Mouse (Mus musculus) gastrocnemius, adult 2 months (tissue): ENCODE data around the gene Rbp7. TPM values are rescaled to one million over a fixed set of nuclear protein-coding genes. Genes with fewer than 3 reads are reported as not detected.

Experiments
- DNase-seq: peaks from one replicate; pipeline ENCODE4 v3.0.0; 2022
- H3K27ac ChIP-seq: fragments of 200-600 bp; 2 replicates; pipeline ENCODE4 v1.8.1; 2022; ENCODE audit warnings: mild to moderate bottlenecking
- H3K4me3 ChIP-seq: fragments of 200-600 bp; 2 replicates; pipeline ENCODE4 v1.8.1; 2022; ENCODE audit warnings: mild to moderate bottlenecking, moderate library complexity
- CTCF ChIP-seq: fragments of 200-600 bp; IDR thresholded peaks from 2 replicates; pipeline ENCODE4 v1.8.1; 2022; ENCODE audit warnings: antibody characterized with exemption, mild to moderate bottlenecking, moderate library complexity
- intact Hi-C: fragments of 180-260 bp; cut with DNase I; formaldehyde crosslinking; loops from one replicate; pipeline ENCODE4 v1.15.1; 2025
- total RNA-seq, 2 experiments: library from RNA; stranded (reverse); gene quantifications; 2 replicates each; pipeline ENCODE4 v1.2.3; 2021

Gene Rbp7
- total RNA-seq, 2 experiments from 2014 or later: 7.9 to 21.0 TPM

GRCm38 (mm10) chr4:149400878-149401590, 53.7 kb downstream of the Rbp7 start:
- intact Hi-C loops: no loop called here
- Histone ChIP-seq H3K27ac (peak overlapping the region; percentile 62; the same call in 1 of the 2 replicates), H3K4me3 (no peak overlapping the region; the same call in 1 of the 2 replicates)
- TF ChIP-seq CTCF: no peak
- no peak for DNase-seq

Other genes starting within 250 kb of the Rbp7 start
- gene Kif1b, start 147.3 kb downstream of the Rbp7 start, total RNA-seq: 100 to 1,000 TPM; 256 to 358 TPM
- 10 to 100 TPM; 31.1 to 35.9 TPM for gene Ube4b, start 28.2 kb downstream of the Rbp7 start, total RNA-seq
- not detected for gene Tmem274, start 22.4 kb upstream of the Rbp7 start, total RNA-seq
- gene Nmnat1, start 30.2 kb upstream of the Rbp7 start, total RNA-seq: 10 to 100 TPM; 30.0 to 32.7 TPM
- gene Lzic, start 30.3 kb upstream of the Rbp7 start, total RNA-seq: 10 to 100 TPM; 13.1 to 16.1 TPM
- gene Ctnnbip1, start 63.3 kb upstream of the Rbp7 start, total RNA-seq: 10 to 100 TPM; 19.0 to 21.4 TPM
- gene Clstn1, start 131.5 kb upstream of the Rbp7 start, total RNA-seq: 10 to 100 TPM; 24.0 to 38.2 TPM
- 1 to 10 TPM; 8.9 to 9.1 TPM for gene Pik3cd, start 247.6 kb upstream of the Rbp7 start, total RNA-seq